Mouse (Mus musculus) thymus, postnatal 36 days (tissue): ENCODE results near the gene Igfbp2.

Experiments used
- DNase-seq, 2 experiments: peaks; one replicate each; pipeline ENCODE4 v3.0.0; 2022; ENCODE audit warnings: mixed read lengths in 2 of 2

Igfbp2 gene

GRCm38 (mm10) chr1:72815616-72816015, 8.7 kb upstream of the Igfbp2 start:
- no peak for DNase-seq

- no peak for DNase-seq
These were observed 4.3 kb upstream of the Igfbp2 start for GRCm38 (mm10) chr1:72819995-72820394.

GRCm38 (mm10) chr1:72822893-72823292, 1.4 kb upstream of the Igfbp2 start:
- DNase-seq: no peak

- no peak for DNase-seq
These were observed 401 bp downstream of the Igfbp2 start for GRCm38 (mm10) chr1:72824707-72825101.

GRCm38 (mm10) chr1:72825286-72825685, 983 bp downstream of the Igfbp2 start:
- no peak for DNase-seq

- no peak for DNase-seq
These were observed 1.6 kb downstream of the Igfbp2 start for GRCm38 (mm10) chr1:72825921-72826320.

GRCm38 (mm10) chr1:72826446-72826845, 2.1 kb downstream of the Igfbp2 start:
- no peak for DNase-seq

- DNase-seq: no peak
These were observed 2.6 kb downstream of the Igfbp2 start for GRCm38 (mm10) chr1:72826931-72827330.

GRCm38 (mm10) chr1:72827411-72828315, 3.4 kb downstream of the Igfbp2 start:
- no peak for DNase-seq

- no peak for DNase-seq
These were observed 4.5 kb downstream of the Igfbp2 start for GRCm38 (mm10) chr1:72828843-72829242.

GRCm38 (mm10) chr1:72830485-72830884, 6.2 kb downstream of the Igfbp2 start:
- no peak for DNase-seq

- no peak for DNase-seq
These were observed 8.4 kb downstream of the Igfbp2 start for GRCm38 (mm10) chr1:72832715-72833153.

GRCm38 (mm10) chr1:72833563-72833962, 9.3 kb downstream of the Igfbp2 start:
- no peak for DNase-seq

GRCm38 (mm10) chr1:72839356-72839755, 15.1 kb downstream of the Igfbp2 start:
- DNase-seq: no peak

GRCm38 (mm10) chr1:72839791-72840190, 15.5 kb downstream of the Igfbp2 start:
- DNase-seq: no peak

GRCm38 (mm10) chr1:72842666-72843459, 18.6 kb downstream of the Igfbp2 start:
- no peak for DNase-seq

GRCm38 (mm10) chr1:72844675-72845074, 20.4 kb downstream of the Igfbp2 start:
- no peak for DNase-seq

- no peak for DNase-seq
These were observed 23.6 kb downstream of the Igfbp2 start for GRCm38 (mm10) chr1:72847849-72848380.

- DNase-seq: no peak
These were observed 24.7 kb downstream of the Igfbp2 start for GRCm38 (mm10) chr1:72849037-72849436.

GRCm38 (mm10) chr1:72853759-72854158, 29.5 kb downstream of the Igfbp2 start:
- DNase-seq: no peak

GRCm38 (mm10) chr1:72854337-72855237, 30.3 kb downstream of the Igfbp2 start:
- DNase-seq: no peak

GRCm38 (mm10) chr1:72855729-72856128, 31.4 kb downstream of the Igfbp2 start:
- DNase-seq: no peak
